Comparison of ENCODE assay signal across 13 mouse cellular contexts in genomic region chr17:43257699-43258098, GRCm38 (mm10). TPM values are rescaled to one million over a fixed set of nuclear protein-coding genes. Genes with fewer than 3 reads are reported as not detected.
DNase-seq lines count a peak whose midpoint lies in the region; ATAC-seq lines count a peak whose summit lies in the region.
"Had no signal": no experiment of that assay in that cellular context is flagged by ENCODE, and none has a peak within 500 bp of the region (broad histone marks: within the 10 kb centered on the region; RNA-seq: fewer than 3 reads in every experiment).

No protein-coding gene starts in this region.

- no peaks in the 10 kb centered on the region for H3K36me3 ChIP-seq in midbrain, embryonic 16.5 days (ENCODE audit: control insufficient read depth, insufficient read depth, low read length)
- no peaks in the 10 kb centered on the region for H3K36me3 ChIP-seq in midbrain, embryonic 11.5 days (ENCODE audit: control insufficient read depth, insufficient read depth, low read length)
- H3K36me3 ChIP-seq: limb, embryonic 10.5 days; lung, embryonic 15.5 days; stomach, embryonic 15.5 days had no signal

- H3K9ac ChIP-seq in midbrain, embryonic 16.5 days (ENCODE audit: low read depth, low read length), result no peak overlapping the region
- no peak overlapping the region for H3K9ac ChIP-seq in midbrain, embryonic 11.5 days (ENCODE audit: low read length)
- H3K9ac ChIP-seq: lung, embryonic 15.5 days; stomach, embryonic 15.5 days had no signal

- WGBS in midbrain, embryonic 16.5 days, result 86% methylated on average over 1 of the region's 1 CpGs
- 100% methylated on average over 1 of the region's 1 CpGs for WGBS in midbrain, embryonic 11.5 days

- no peaks in the 10 kb centered on the region for H3K9me3 ChIP-seq in midbrain, embryonic 16.5 days (replicated peaks; ENCODE audit: control insufficient read depth, low read length, poor library complexity, severe bottlenecking)
- no peaks in the 10 kb centered on the region for H3K9me3 ChIP-seq in midbrain, embryonic 11.5 days (ENCODE audit: control insufficient read depth, low read length)
- H3K9me3 ChIP-seq: lung, embryonic 15.5 days; stomach, embryonic 15.5 days had no signal

- H3K4me2 ChIP-seq in midbrain, embryonic 16.5 days (ENCODE audit: low read length), result no peak overlapping the region
- H3K4me2 ChIP-seq in midbrain, embryonic 11.5 days, result no peak overlapping the region
- H3K4me2 ChIP-seq: lung, embryonic 15.5 days; stomach, embryonic 15.5 days had no signal

- H3K4me1 ChIP-seq in midbrain, embryonic 16.5 days (ENCODE audit: control insufficient read depth, insufficient read depth, low read length), result no peaks in the 10 kb centered on the region
- H3K4me1 ChIP-seq in midbrain, embryonic 11.5 days (ENCODE audit: control insufficient read depth, insufficient read depth, low read length), result no peaks in the 10 kb centered on the region
- H3K4me1 ChIP-seq: lung, embryonic 15.5 days; stomach, embryonic 15.5 days had no signal

- peak; percentile 58 for ATAC-seq in midbrain, embryonic 16.5 days
- no peak for ATAC-seq in midbrain, embryonic 11.5 days (ENCODE audit: low FRiP score)

- H3K4me3 ChIP-seq in midbrain, embryonic 16.5 days (ENCODE audit: low read depth, low read length), result no peak overlapping the region
- no peak overlapping the region for H3K4me3 ChIP-seq in midbrain, embryonic 11.5 days (ENCODE audit: low read depth, low read length)
- H3K4me3 ChIP-seq: limb, embryonic 10.5 days; lung, embryonic 15.5 days; stomach, embryonic 15.5 days had no signal

- peak; percentile 24 for DNase-seq in gastrocnemius, postnatal 25 days
- no peak for DNase-seq in gastrocnemius, postnatal 4 days (ENCODE audit: low spot score in 2 of 2)
- no peak for DNase-seq in midbrain, embryonic 11.5 days (ENCODE audit: low spot score, missing footprints)
- peak; percentile 84 for DNase-seq in cerebellum, adult 11-12 months
- DNase-seq in gonadal fat pad, adult 2 months (ENCODE audit: low read depth), result peak; percentile 95
- no peak for DNase-seq in kidney, postnatal 10 days
- DNase-seq: kidney, postnatal 14 days had no signal

- no peak overlapping the region for H3K27ac ChIP-seq in midbrain, embryonic 16.5 days (ENCODE audit: low read length)
- no peak overlapping the region for H3K27ac ChIP-seq in midbrain, embryonic 11.5 days (ENCODE audit: low read depth, low read length)
- H3K27ac ChIP-seq: limb, embryonic 10.5 days; lung, embryonic 15.5 days; stomach, embryonic 15.5 days had no signal

- H3K27me3 ChIP-seq in midbrain, embryonic 16.5 days (ENCODE audit: control insufficient read depth, insufficient read depth, low read depth, low read length), result no peaks in the 10 kb centered on the region
- no peaks in the 10 kb centered on the region for H3K27me3 ChIP-seq in midbrain, embryonic 11.5 days (ENCODE audit: control insufficient read depth, insufficient read depth, low read length)
- H3K27me3 ChIP-seq: lung, embryonic 15.5 days; stomach, embryonic 15.5 days had no signal

RNA-seq across cellular contexts. Expression of gene Adgrf1, which starts 12.4 kb away (rescaled TPM):
- under 1 TPM in 1 of 2 experiments, not detected in 1; 0.08 TPM for total RNA-seq in gastrocnemius, postnatal 25 days (2021)
- total RNA-seq in gastrocnemius, postnatal 4 days (2021), result not detected
- polyA plus RNA-seq in midbrain, embryonic 16.5 days (2015; fragmentation: Nextera tagmentation; extraction: Ambion mirVana), result not detected in 2 replicates
- polyA plus RNA-seq in midbrain, embryonic 11.5 days (2014; fragmentation: Nextera tagmentation; extraction: Ambion mirVana), result not detected in 2 replicates
- polyA plus RNA-seq in gonadal fat pad, adult 2 months (2012; rRNA removed), result 0.24 and 1.9 TPM in 2 replicates
- total RNA-seq: common myeloid progenitor, adult 5-6 weeks; heart, postnatal 10 days had no signal
- polyA plus RNA-seq: limb, embryonic 10.5 days; lung, embryonic 15.5 days had no signal

Comparison
In these comparisons a context has a peak if more than half of its experiments do, and no peak if none do; other contexts are left out.
1. DNase-seq: peak in gastrocnemius, postnatal 25 days (single experiment), cerebellum, adult 11-12 months (single experiment) and gonadal fat pad, adult 2 months (single experiment); none in gastrocnemius, postnatal 4 days (0 of 2), midbrain, embryonic 11.5 days (single experiment) and kidney, postnatal 10 days (single experiment).